Mouse (Mus musculus) CH12.LX (cell line): ENCODE data around the gene Amigo3. TPM values are rescaled to one million over a fixed set of nuclear protein-coding genes. Genes with fewer than 3 reads are reported as not detected.

Experiments
- DNase-seq: peaks from one replicate; pipeline ENCODE4 v3.0.0-alpha.2; 2013; ENCODE audit errors: extremely low read depth
- H3K27ac ChIP-seq: 2 replicates; pipeline ENCODE4 v1.5.1; 2012; ENCODE audit warnings: low read depth, mild to moderate bottlenecking, control low read depth, moderate library complexity; ENCODE audit not compliant: insufficient read depth
- H3K27me3 ChIP-seq: replicated peaks from 2 replicates; pipeline ENCODE3; 2012; ENCODE audit warnings: inconsistent platforms
- H3K36me3 ChIP-seq, 2 experiments: replicated peaks in 1 of 2; 2 replicates each; pipeline versions ENCODE3 to v1.6.1; 2012; ENCODE audit warnings: inconsistent platforms in 1 of 2, low read length in 1 of 2, mild to moderate bottlenecking in 1 of 2, mixed read lengths in 1 of 2, moderate library complexity in 1 of 2; ENCODE audit not compliant: control insufficient read depth in 1 of 2, insufficient read depth in 1 of 2
- H3K4me1 ChIP-seq, 2 experiments: 2 replicates each; pipeline ENCODE4 v1.6.1; 2012; ENCODE audit warnings: inconsistent platforms in 1 of 2, moderate library complexity in 1 of 2; ENCODE audit not compliant: insufficient read depth in 2 of 2, control insufficient read depth in 1 of 2
- H3K4me2 ChIP-seq: 2 replicates; pipeline ENCODE4 v1.6.1; 2012; ENCODE audit warnings: low read depth, mild to moderate bottlenecking, control low read depth; ENCODE audit not compliant: poor library complexity, insufficient read depth, severe bottlenecking
- H3K4me3 ChIP-seq, 3 experiments: fragments of 150-350 bp in 1 of 3; sonication (generic) in 1 of 3; replicated peaks in 1 of 3; 2 replicates each; pipeline versions ENCODE3 to v1.5.1; 2011 to 2012; ENCODE audit warnings: low read depth in 2 of 3, low read length in 2 of 3, mild to moderate bottlenecking in 2 of 3, moderate library complexity in 2 of 3, control low read depth in 1 of 3, improper control_type of control experiment in 1 of 3, inconsistent platforms in 1 of 3, mixed read lengths in 1 of 3; ENCODE audit not compliant: poor library complexity in 1 of 3
- H3K79me2 ChIP-seq: replicated peaks from 2 replicates; pipeline ENCODE4 v1.6.1; 2012; ENCODE audit warnings: mild to moderate bottlenecking, moderate library complexity; ENCODE audit not compliant: control insufficient read depth, poor library complexity, insufficient read depth, severe bottlenecking; ENCODE audit errors: extremely low read depth
- H3K9ac ChIP-seq: 2 replicates; pipeline ENCODE4 v1.6.1; 2012; ENCODE audit warnings: low read depth, mild to moderate bottlenecking, control low read depth, moderate library complexity; ENCODE audit not compliant: insufficient read depth
- H3K9me3 ChIP-seq: replicated peaks from 2 replicates; pipeline ENCODE3; 2012; ENCODE audit warnings: low read length, inconsistent platforms, mixed read lengths
- BHLHE40 ChIP-seq: IDR thresholded peaks from 2 replicates; pipeline ENCODE4 v1.6.1; 2011; ENCODE audit warnings: mild to moderate bottlenecking, low read depth, low read length, improper control_type of control experiment
- CHD2 ChIP-seq: IDR thresholded peaks from 2 replicates; pipeline ENCODE4 v1.6.1; 2011; ENCODE audit warnings: low read length, improper control_type of control experiment
- CTCF ChIP-seq, 2 experiments: IDR thresholded peaks in 1 of 2; conservative IDR thresholded peaks in 1 of 2; 2 replicates each; pipeline ENCODE4 v1.5.1; 2011 to 2012; ENCODE audit warnings: low read depth in 2 of 2, low read length in 2 of 2, improper control_type of control experiment in 1 of 2, inconsistent platforms in 1 of 2, mild to moderate bottlenecking in 1 of 2, moderate library complexity in 1 of 2
- ELF1 ChIP-seq: IDR thresholded peaks from 2 replicates; pipeline ENCODE4 v1.6.1; 2014; ENCODE audit warnings: low read depth, mild to moderate bottlenecking, inconsistent platforms, low read length, improper control_type of control experiment
- EP300 ChIP-seq: IDR thresholded peaks from 2 replicates; pipeline ENCODE4 v1.6.1; 2011; ENCODE audit warnings: low read length, improper control_type of control experiment
- ETS1 ChIP-seq: conservative IDR thresholded peaks from 2 replicates; pipeline ENCODE4 v1.6.1; 2012; ENCODE audit warnings: low read depth, mild to moderate bottlenecking, inconsistent platforms, low read length, improper control_type of control experiment, moderate library complexity
- GABPA ChIP-seq: IDR thresholded peaks from 2 replicates; pipeline ENCODE4 v1.6.1; 2012; ENCODE audit warnings: low read depth, low read length, improper control_type of control experiment, inconsistent platforms; ENCODE audit not compliant: insufficient replicate concordance
- IRF4 ChIP-seq: IDR thresholded peaks from 2 replicates; pipeline ENCODE4 v1.6.1; 2014; ENCODE audit warnings: low read depth, mild to moderate bottlenecking, inconsistent platforms, low read length, improper control_type of control experiment
- KAT2A ChIP-seq: IDR thresholded peaks from 2 replicates; pipeline ENCODE4 v1.6.1; 2012; ENCODE audit warnings: low read length, improper control_type of control experiment, inconsistent platforms; ENCODE audit not compliant: insufficient replicate concordance
- MYC ChIP-seq: IDR thresholded peaks from 2 replicates; pipeline ENCODE4 v1.6.1; 2011; ENCODE audit warnings: low read depth, mild to moderate bottlenecking, improper control_type of control experiment, low read length
- NRF1 ChIP-seq: IDR thresholded peaks from 2 replicates; pipeline ENCODE4 v1.6.1; 2014; ENCODE audit warnings: low read depth, mild to moderate bottlenecking, inconsistent platforms, low read length, improper control_type of control experiment, moderate library complexity
- PAX5 ChIP-seq: IDR thresholded peaks from 2 replicates; pipeline ENCODE4 v1.6.1; 2012; ENCODE audit warnings: low read length, inconsistent platforms, mixed read lengths
- POLR2AphosphoS2 ChIP-seq: IDR thresholded peaks from 2 replicates; pipeline ENCODE4 v1.6.1; 2011; ENCODE audit warnings: low read depth, low read length, improper control_type of control experiment
- RCOR1 ChIP-seq: conservative IDR thresholded peaks from 2 replicates; pipeline ENCODE4 v1.6.1; 2012; ENCODE audit warnings: low read depth, mild to moderate bottlenecking, inconsistent platforms, low read length, improper control_type of control experiment
- SIN3A ChIP-seq: IDR thresholded peaks from 2 replicates; pipeline ENCODE4 v1.6.1; 2012; ENCODE audit warnings: low read length, improper control_type of control experiment, inconsistent platforms
- ZNF384 ChIP-seq: IDR thresholded peaks from 2 replicates; pipeline ENCODE4 v1.6.1; 2012; ENCODE audit warnings: low read depth, low read length, improper control_type of control experiment, inconsistent platforms
- dilution Hi-C: fragments of 300-500 bp; cut with MboI; formaldehyde crosslinking; loops from 2 replicates; pipeline ENCODE4 v1.14.3; 2020; ENCODE audit warnings: low sequenced_read_pairs; ENCODE audit not compliant: extremely low pct_unique_long_range_greater_than_20kb, extremely low pct_ligation_motif_present
- in situ Hi-C: fragments of 300-500 bp; cut with MboI; formaldehyde crosslinking; loops from 3 replicates; pipeline ENCODE4 v1.14.3; 2019; ENCODE audit warnings: low sequenced_read_pairs, low pct_ligation_motif_present, low pct_unique_long_range_greater_than_20kb, mixed read lengths
- polyA plus RNA-seq: library from polyadenylated mRNA; unstranded; fragments of >175 nt; gene quantifications from 2 replicates; pipeline ENCODE4 v1.2.1, GENCODE M21; 2012; ENCODE audit warnings: low read depth; ENCODE audit not compliant: insufficient read length
- total RNA-seq, 2 experiments: library from RNA; depleted of rRNA; stranded (reverse); fragments of 300-350 nt in 1 of 2; fragments of >200 nt in 1 of 2; gene quantifications; 2 replicates each; pipeline ENCODE4 v1.2.3; 2012 to 2014

Amigo3 gene
- total and polyA plus RNA-seq, 3 experiments, result 2.0 to 4.4 (median 2.2) TPM

DNA sequence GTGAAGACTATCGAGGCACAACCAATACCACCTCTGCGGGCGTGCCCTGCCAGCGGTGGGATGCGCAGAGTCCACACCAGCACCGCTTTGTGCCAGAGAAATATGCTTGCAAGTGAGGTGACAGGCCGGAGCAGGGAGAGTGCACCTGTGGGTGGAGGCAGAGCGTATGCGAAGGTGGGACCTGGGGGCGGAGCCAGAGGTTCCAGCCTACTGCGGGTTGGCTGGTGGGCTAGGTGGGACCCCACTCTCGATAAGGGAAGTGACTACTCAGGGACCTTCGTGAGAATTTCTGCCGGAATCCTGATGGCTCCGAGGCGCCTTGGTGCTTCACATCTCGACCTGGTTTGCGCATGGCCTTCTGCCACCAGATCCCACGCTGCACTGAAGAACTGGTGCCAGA lies 29.6 kb downstream of the Amigo3 start:
- dilution Hi-C loops, result no loop called here
- no peak overlapping the region for H3K27ac ChIP-seq

DNA sequence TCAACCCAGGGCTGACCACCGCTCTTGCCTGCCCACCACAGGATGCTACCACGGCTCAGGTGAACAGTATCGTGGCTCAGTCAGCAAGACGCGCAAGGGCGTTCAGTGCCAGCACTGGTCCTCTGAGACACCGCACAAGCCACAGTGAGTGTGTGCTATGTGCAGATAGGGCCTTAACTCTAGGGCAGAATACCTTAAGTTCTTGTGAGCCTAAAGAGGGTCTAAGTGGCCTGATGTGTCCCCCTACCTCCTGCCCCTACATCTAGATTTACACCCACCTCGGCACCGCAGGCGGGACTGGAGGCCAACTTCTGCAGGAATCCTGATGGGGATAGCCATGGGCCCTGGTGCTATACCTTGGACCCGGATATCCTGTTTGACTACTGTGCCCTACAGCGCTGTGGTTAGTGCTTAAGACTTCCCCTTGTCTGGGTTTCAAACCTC lies 30.1 kb downstream of the Amigo3 start, which contains the start of gene Rnf123:
Gene Rnf123, minus strand, starts transcription at position 359 of the 444 bp plus-strand sequence.
- no peaks in the 10 kb centered on the region for H3K9me3 ChIP-seq
- H3K36me3 ChIP-seq, result peaks cover 69 to 70% of the 10 kb centered on the region in 2 experiments
- no peak for DNase-seq
- in situ Hi-C loops, result no loop called here
- no peak within 1 kb of the TSS for H3K27ac ChIP-seq
- dilution Hi-C loops, result no loop called here
- TF ChIP-seq CHD2 (no peak), PAX5 (no peak), BHLHE40 (no peak), CTCF (conservative IDR thresholded peaks at IDR 0.05 in 1 of 2, IDR thresholded peaks at IDR 0.05 in 1 of 2; ENCODE audit: low read depth in 2 of 2, low read length in 2 of 2) (no peak), POLR2AphosphoS2 (no peak), MYC (no peak), NRF1 (no peak), ELF1 (no peak), EP300 (no peak), ZNF384 (no peak), KAT2A (no peak), GABPA (no peak), IRF4 (no peak), RCOR1 (no peak)
- TF ChIP-seq, all 38 proteins: peak for 0
- Histone ChIP-seq H3K9ac (no peak within 1 kb of the TSS), H3K27me3 (no peaks in the 10 kb centered on the region), H3K4me3 (no peak within 1 kb of the TSS), H3K79me2 (no peaks in the 10 kb centered on the region), H3K4me1 (peaks cover 8 to 20% of the 10 kb centered on the region in 2 experiments), H3K4me2 (no peak within 1 kb of the TSS)

More for the DNA sequence above, 29.6 kb downstream of the Amigo3 start:
- DNase-seq, result no peak
- no peaks in the 10 kb centered on the region for H3K79me2 ChIP-seq
- peaks cover 64 to 65% of the 10 kb centered on the region in 2 experiments for H3K36me3 ChIP-seq
- no peaks in the 10 kb centered on the region for H3K27me3 ChIP-seq
- TF ChIP-seq ETS1 (no peak), GABPA (no peak), SIN3A (no peak)
- no peaks in the 10 kb centered on the region for H3K9me3 ChIP-seq
- H3K4me2 ChIP-seq, result no peak overlapping the region
- no peak overlapping the region for H3K9ac ChIP-seq
- peaks cover 11 to 24% of the 10 kb centered on the region in 2 experiments for H3K4me1 ChIP-seq
- in situ Hi-C loops, result no loop called here
- no peak overlapping the region for H3K4me3 ChIP-seq
